9 mouse cellular contexts compared by ENCODE assay signal in genomic region chr9:8900203-8901012, GRCm38 (mm10). TPM values are rescaled to one million over a fixed set of nuclear protein-coding genes. Genes with fewer than 3 reads are reported as not detected.
DNase-seq lines count a peak whose midpoint lies in the region; ATAC-seq and TF ChIP-seq lines count a peak whose summit lies in the region.
"Had no signal": no experiment of that assay in that cellular context is flagged by ENCODE, and none has a peak within 500 bp of the region (broad histone marks: within the 10 kb centered on the region; RNA-seq: fewer than 3 reads in every experiment).

No protein-coding gene starts in this region.

- peak overlapping the region; percentile 96 for H3K4me2 ChIP-seq in heart, embryonic 11.5 days
- H3K4me2 ChIP-seq in liver, postnatal 0 days (ENCODE audit: low read depth, low read length) = peak overlapping the region; percentile 61
- peak overlapping the region; percentile 97 for H3K4me2 ChIP-seq in neural tube, embryonic 14.5 days (ENCODE audit: low read depth, low read length)

- no peak for TF ChIP-seq EP300 in liver, postnatal 0 days (IDR thresholded peaks at IDR 0.05; ENCODE audit: low read depth)

- intact Hi-C loops in heart, postnatal 25 days (cut with DNase I) = no loop called here

- H3K36me3 ChIP-seq in heart, embryonic 11.5 days (ENCODE audit: control insufficient read depth, insufficient read depth, low read length) = no peaks in the 10 kb centered on the region
- no peaks in the 10 kb centered on the region for H3K36me3 ChIP-seq in liver, postnatal 0 days (replicated peaks; ENCODE audit: insufficient read depth, low read length)
- H3K36me3 ChIP-seq in neural tube, embryonic 14.5 days (ENCODE audit: control insufficient read depth, insufficient read depth, low read length) = no peaks in the 10 kb centered on the region
- H3K36me3 ChIP-seq: G1E had no signal

- under 1% methylated on average over 41 of the region's 41 CpGs for WGBS in heart, embryonic 11.5 days (ENCODE audit: insufficient replicate concordance)
- WGBS in liver, postnatal 0 days (ENCODE audit: insufficient replicate concordance) = 2% methylated on average over 41 of the region's 41 CpGs
- under 1% methylated on average over 41 of the region's 41 CpGs for whole genome bisulfite sequencing in neural tube, embryonic 14.5 days

- no peaks in the 10 kb centered on the region for H3K9me3 ChIP-seq in heart, embryonic 11.5 days (replicated peaks; ENCODE audit: control insufficient read depth, low read length)
- H3K9me3 ChIP-seq in liver, postnatal 0 days (ENCODE audit: low read length) = no peaks in the 10 kb centered on the region
- no peaks in the 10 kb centered on the region for H3K9me3 ChIP-seq in neural tube, embryonic 14.5 days (ENCODE audit: control insufficient read depth, low read length)

- no peak for DNase-seq in heart, postnatal 25 days (ENCODE audit: low spot score)
- DNase-seq in cerebellum, adult 9-10 months = peak; percentile 4
- peak; percentile 56 for DNase-seq in kidney, postnatal 10 days
- peak; percentile 14 for DNase-seq in liver, postnatal 0 days
- DNase-seq in T-cell, adult 2 months (ENCODE audit: low spot score) = no peak

- peak; percentile 47; the same call in 1 of the 2 replicates for ATAC-seq in heart, embryonic 11.5 days (replicated peaks; ENCODE audit: insufficient number of reproducible peaks, low FRiP score, low TSS enrichment)
- ATAC-seq in granulocyte monocyte progenitor cell, adult 5-6 weeks (replicated peaks; ENCODE audit: poor library complexity, severe bottlenecking) = peak; percentile 82
- 0 out of 2 replicates have a peak, but pooled peaks have one; percentile 10 for ATAC-seq in liver, postnatal 0 days
- peak; percentile 24; the same call in 1 of the 2 replicates for ATAC-seq in neural tube, embryonic 14.5 days (ENCODE audit: low read depth)

- no peak overlapping the region for H3K9ac ChIP-seq in heart, embryonic 11.5 days (ENCODE audit: low read depth, low read length)
- H3K9ac ChIP-seq in liver, postnatal 0 days (replicated peaks) = no peak overlapping the region
- peak overlapping the region; percentile 68 for H3K9ac ChIP-seq in neural tube, embryonic 14.5 days (replicated peaks; ENCODE audit: low read depth, low read length)

- peak overlapping the region; percentile 63 for H3K4me3 ChIP-seq in heart, embryonic 11.5 days (ENCODE audit: low read depth, low read length)
- peak overlapping the region; percentile 27 for H3K4me3 ChIP-seq in liver, postnatal 0 days (ENCODE audit: low read depth, low read length)
- H3K4me3 ChIP-seq in neural tube, embryonic 14.5 days (ENCODE audit: low read depth, low read length) = peak overlapping the region; percentile 67

- no peak overlapping the region for H3K27ac ChIP-seq in heart, embryonic 11.5 days (ENCODE audit: low read depth, low read length)
- H3K27ac ChIP-seq in liver, postnatal 0 days (ENCODE audit: low read depth) = no peak overlapping the region
- no peak overlapping the region for H3K27ac ChIP-seq in neural tube, embryonic 14.5 days (ENCODE audit: low read depth, low read length)

- no peak for TF ChIP-seq CTCF in liver, postnatal 0 days (IDR thresholded peaks at IDR 0.05; ENCODE audit: low read depth)

- peaks cover 53% of the 10 kb centered on the region for H3K27me3 ChIP-seq in heart, embryonic 11.5 days (ENCODE audit: control insufficient read depth, insufficient read depth, low read length)
- peaks cover 38% of the 10 kb centered on the region for H3K27me3 ChIP-seq in liver, postnatal 0 days (ENCODE audit: insufficient read depth, low read length)
- peaks cover 19% of the 10 kb centered on the region for H3K27me3 ChIP-seq in neural tube, embryonic 14.5 days (ENCODE audit: control insufficient read depth, insufficient read depth, low read length)

- H3K4me1 ChIP-seq in heart, embryonic 11.5 days (ENCODE audit: control insufficient read depth, insufficient read depth, low read length) = peaks cover 8% of the 10 kb centered on the region; the same call in 1 of the 2 replicates
- peaks cover 5% of the 10 kb centered on the region for H3K4me1 ChIP-seq in liver, postnatal 0 days (ENCODE audit: insufficient read depth)
- peaks cover 13% of the 10 kb centered on the region for H3K4me1 ChIP-seq in neural tube, embryonic 14.5 days (ENCODE audit: control insufficient read depth, insufficient read depth, low read length)

RNA-seq across cellular contexts. Expression of gene Pgr, which starts 0.8 kb away (rescaled TPM):
- polyA plus RNA-seq in heart, embryonic 11.5 days (2014; fragmentation: Nextera tagmentation; extraction: Ambion mirVana) = not detected in 2 replicates
- total RNA-seq in heart, postnatal 25 days (2021) = not detected
- not detected in 2 replicates for total RNA-seq in granulocyte monocyte progenitor cell, adult 5-6 weeks (2014; fragmentation: Nextera tagmentation)
- total RNA-seq in granulocyte monocyte progenitor cell, adult 5-6 weeks (2017) = not detected in 2 replicates
- polyA plus RNA-seq in liver, postnatal 0 days (2015; fragmentation: Nextera tagmentation; extraction: Ambion mirVana) = not detected in 2 replicates
- 2.5 and 2.7 TPM in 2 replicates for polyA plus RNA-seq in neural tube, embryonic 14.5 days (2014; fragmentation: Nextera tagmentation; extraction: Ambion mirVana)
- polyA plus RNA-seq: G1E had no signal

Comparison
In these comparisons a context has a peak if more than half of its experiments do, and no peak if none do; other contexts are left out.
1. ATAC-seq: peak in every context shown above with its lines; median percentile 82 in granulocyte monocyte progenitor cell, adult 5-6 weeks; 47 in heart, embryonic 11.5 days; 24 in neural tube, embryonic 14.5 days; 10 in liver, postnatal 0 days.
2. DNase-seq: peak in cerebellum, adult 9-10 months (single experiment), kidney, postnatal 10 days (single experiment) and liver, postnatal 0 days (single experiment); none in heart, postnatal 25 days (single experiment) and T-cell, adult 2 months (single experiment).
3. Peak in every context shown above with its lines, with median percentiles within 50 percentile points of each other: H3K4me2 ChIP-seq and H3K4me3 ChIP-seq.